ENCODE assay signal across 10 mouse cellular contexts in genomic region chr6:48438475-48439125, GRCm38 (mm10). TPM values are rescaled to one million over a fixed set of nuclear protein-coding genes. Genes with fewer than 3 reads are reported as not detected.
DNase-seq lines count a peak whose midpoint lies in the region; ATAC-seq and TF ChIP-seq lines count a peak whose summit lies in the region.
"Had no signal": no experiment of that assay in that cellular context is flagged by ENCODE, and none has a peak within 500 bp of the region (broad histone marks: within the 10 kb centered on the region; RNA-seq: fewer than 3 reads in every experiment).

No protein-coding gene starts in this region.

- ATAC-seq in heart, postnatal 0 days (ENCODE audit: insufficient read depth, low read depth), result no peak
- ATAC-seq in hindbrain, embryonic 11.5 days (ENCODE audit: low FRiP score), result no peak
- peak; percentile 26; the same call in 1 of the 2 replicates for ATAC-seq in midbrain, embryonic 16.5 days

- no peak for TF ChIP-seq CTCF in heart, postnatal 0 days (IDR thresholded peaks at IDR 0.05; ENCODE audit: low read depth)

- H3K4me3 ChIP-seq in heart, postnatal 0 days (ENCODE audit: low read depth, low read length), result 0 out of 2 replicates have a peak overlapping the region, but pooled peaks have one; percentile 12
- H3K4me3 ChIP-seq in hindbrain, embryonic 11.5 days (ENCODE audit: low read depth, low read length), result peak overlapping the region; percentile 13
- peak overlapping the region; percentile 19 for H3K4me3 ChIP-seq in midbrain, embryonic 16.5 days (ENCODE audit: low read depth, low read length)

- no peaks in the 10 kb centered on the region for H3K9me3 ChIP-seq in heart, postnatal 0 days (replicated peaks; ENCODE audit: control insufficient read depth, low read length)
- H3K9me3 ChIP-seq in hindbrain, embryonic 11.5 days (ENCODE audit: control insufficient read depth, low read length), result no peaks in the 10 kb centered on the region
- no peaks in the 10 kb centered on the region for H3K9me3 ChIP-seq in midbrain, embryonic 16.5 days (replicated peaks; ENCODE audit: control insufficient read depth, low read length, poor library complexity, severe bottlenecking)

- 0 out of 2 replicates have a peak overlapping the region, but pooled peaks have one; percentile 23 for H3K4me2 ChIP-seq in heart, postnatal 0 days (ENCODE audit: low read depth, low read length)
- peak overlapping the region; percentile 30 for H3K4me2 ChIP-seq in hindbrain, embryonic 11.5 days (replicated peaks; ENCODE audit: low read depth, low read length)
- H3K4me2 ChIP-seq in midbrain, embryonic 16.5 days (ENCODE audit: low read length), result peak overlapping the region; percentile 37

- H3K36me3 ChIP-seq in heart, postnatal 0 days (replicated peaks; ENCODE audit: control insufficient read depth, insufficient read depth, low read length), result peaks cover 31% of the 10 kb centered on the region
- peaks cover 6% of the 10 kb centered on the region; the same call in 1 of the 2 replicates for H3K36me3 ChIP-seq in hindbrain, embryonic 11.5 days (ENCODE audit: control insufficient read depth, insufficient read depth, low read length)
- peaks cover 24% of the 10 kb centered on the region for H3K36me3 ChIP-seq in midbrain, embryonic 16.5 days (ENCODE audit: control insufficient read depth, insufficient read depth, low read length)

- no peak for DNase-seq in heart, postnatal 0 days (ENCODE audit: low spot score)
- no peak for DNase-seq in heart, postnatal 10 days
- peak; percentile 44 for DNase-seq in embryo, embryonic 9.5 days (ENCODE audit: extremely low spot score)
- DNase-seq in hindbrain, embryonic 11.5 days (ENCODE audit: low spot score), result peak; percentile 57
- DNase-seq in urinary bladder, postnatal 25 days (ENCODE audit: low spot score), result no peak
- no peak for DNase-seq in layer of hippocampus, postnatal 10 days (ENCODE audit: low spot score in 2 of 2)
- DNase-seq in layer of hippocampus, adult 9-10 months (ENCODE audit: low spot score), result no peak
- DNase-seq: kidney, adult 2 months; left cerebral cortex, postnatal 4 days had no signal

- peaks cover 7% of the 10 kb centered on the region; the same call in 1 of the 2 replicates for H3K4me1 ChIP-seq in heart, postnatal 0 days (ENCODE audit: control insufficient read depth, insufficient read depth)
- H3K4me1 ChIP-seq in hindbrain, embryonic 11.5 days (replicated peaks; ENCODE audit: control insufficient read depth, insufficient read depth, low read length), result peaks cover 6% of the 10 kb centered on the region
- H3K4me1 ChIP-seq in midbrain, embryonic 16.5 days (ENCODE audit: control insufficient read depth, insufficient read depth, low read length), result peaks cover 10% of the 10 kb centered on the region

- no peak overlapping the region for H3K27ac ChIP-seq in heart, postnatal 0 days (ENCODE audit: low read depth)
- H3K27ac ChIP-seq in hindbrain, embryonic 11.5 days (ENCODE audit: low read depth, low read length), result no peak overlapping the region
- no peak overlapping the region for H3K27ac ChIP-seq in midbrain, embryonic 16.5 days (ENCODE audit: low read length)

- H3K27me3 ChIP-seq in heart, postnatal 0 days (ENCODE audit: control insufficient read depth, insufficient read depth, low read length), result peaks cover 14% of the 10 kb centered on the region; the same call in 1 of the 2 replicates
- peaks cover 33% of the 10 kb centered on the region for H3K27me3 ChIP-seq in hindbrain, embryonic 11.5 days (ENCODE audit: control insufficient read depth, insufficient read depth, low read length)
- peaks cover 5% of the 10 kb centered on the region for H3K27me3 ChIP-seq in midbrain, embryonic 16.5 days (ENCODE audit: control insufficient read depth, insufficient read depth, low read depth, low read length)

- intact Hi-C loops in heart, postnatal 10 days (cut with DNase I), result no loop called here

- TF ChIP-seq EP300 in heart, postnatal 0 days (IDR thresholded peaks at IDR 0.05; ENCODE audit: low read depth), result no peak

- 50% methylated on average over 55 of the region's 55 CpGs for WGBS in heart, postnatal 0 days
- 8% methylated on average over 55 of the region's 55 CpGs for WGBS in hindbrain, embryonic 11.5 days
- 19% methylated on average over 55 of the region's 55 CpGs for WGBS in midbrain, embryonic 16.5 days

- no peak overlapping the region for H3K9ac ChIP-seq in heart, postnatal 0 days (replicated peaks; ENCODE audit: low read depth, low read length)
- H3K9ac ChIP-seq in hindbrain, embryonic 11.5 days (ENCODE audit: low read depth, low read length), result no peak overlapping the region
- peak overlapping the region; percentile 28; the same call in 1 of the 2 replicates for H3K9ac ChIP-seq in midbrain, embryonic 16.5 days (ENCODE audit: low read depth, low read length)

RNA-seq across cellular contexts. Expression of gene Zfp467, which starts 7.0 kb away (rescaled TPM):
- 20.2 and 27.4 TPM in 2 replicates for total RNA-seq in heart, postnatal 0 days (2014; rRNA removed; ENCODE audit: low replicate concordance)
- polyA plus RNA-seq in heart, postnatal 0 days (2015; fragmentation: Nextera tagmentation; extraction: Ambion mirVana), result 22.1 and 24.6 TPM in 2 replicates
- total RNA-seq in heart, postnatal 10 days (2021), result 10 to 100 TPM; 17.8 to 25.2 TPM
- 13.3 and 14.9 TPM in 2 replicates for polyA plus RNA-seq in hindbrain, embryonic 11.5 days (2014; fragmentation: Nextera tagmentation; extraction: Ambion mirVana)
- 30.3 and 32.8 TPM in 2 replicates for polyA plus RNA-seq in midbrain, embryonic 16.5 days (2015; fragmentation: Nextera tagmentation; extraction: Ambion mirVana)
- 10 to 100 TPM; 17.2 to 21.3 TPM for total RNA-seq in layer of hippocampus, postnatal 10 days (2021)

RNA-seq across cellular contexts. Expression of gene Sspo, which starts 9.4 kb away (rescaled TPM):
- total RNA-seq in heart, postnatal 0 days (2014; rRNA removed; ENCODE audit: low replicate concordance), result 1.0 and 3.4 TPM in 2 replicates
- polyA plus RNA-seq in heart, postnatal 0 days (2015; fragmentation: Nextera tagmentation; extraction: Ambion mirVana), result 0.15 TPM in 2 replicates
- 1 to 10 TPM in 1 of 2 experiments, under 1 TPM in 1; 0.62 to 1.2 TPM for total RNA-seq in heart, postnatal 10 days (2021)
- polyA plus RNA-seq in hindbrain, embryonic 11.5 days (2014; fragmentation: Nextera tagmentation; extraction: Ambion mirVana), result 0.05 and 0.17 TPM in 2 replicates
- polyA plus RNA-seq in midbrain, embryonic 16.5 days (2015; fragmentation: Nextera tagmentation; extraction: Ambion mirVana), result 0.51 and 0.62 TPM in 2 replicates
- total RNA-seq in layer of hippocampus, postnatal 10 days (2021), result under 1 TPM; 0.21 to 0.58 TPM

RNA-seq across cellular contexts. Expression of gene Krba1, which starts 43.2 kb away (rescaled TPM):
- 26.8 and 33.8 TPM in 2 replicates for total RNA-seq in heart, postnatal 0 days (2014; rRNA removed; ENCODE audit: low replicate concordance)
- polyA plus RNA-seq in heart, postnatal 0 days (2015; fragmentation: Nextera tagmentation; extraction: Ambion mirVana), result 11.7 and 14.8 TPM in 2 replicates
- 10 to 100 TPM; 27.3 to 30.8 TPM for total RNA-seq in heart, postnatal 10 days (2021)
- polyA plus RNA-seq in hindbrain, embryonic 11.5 days (2014; fragmentation: Nextera tagmentation; extraction: Ambion mirVana), result 16.0 and 19.1 TPM in 2 replicates
- 28.1 and 30.3 TPM in 2 replicates for polyA plus RNA-seq in midbrain, embryonic 16.5 days (2015; fragmentation: Nextera tagmentation; extraction: Ambion mirVana)
- 10 to 100 TPM; 43.0 to 54.4 TPM for total RNA-seq in layer of hippocampus, postnatal 10 days (2021)

Comparison
In these comparisons a context has a peak if more than half of its experiments do, and no peak if none do; other contexts are left out.
1. DNase-seq: peak in embryo, embryonic 9.5 days (single experiment) and hindbrain, embryonic 11.5 days (single experiment); none in heart, postnatal 0 days (single experiment), heart, postnatal 10 days (0 of 2), urinary bladder, postnatal 25 days (single experiment), layer of hippocampus, postnatal 10 days (0 of 2) and layer of hippocampus, adult 9-10 months (single experiment).
2. Peak in every context shown above with its lines, with median percentiles within 50 percentile points of each other: H3K4me2 ChIP-seq and H3K4me3 ChIP-seq.